Mouse (Mus musculus) fat pad, adult 2 months (tissue): Measurements from ENCODE around the gene Esrrb.

ENCODE experiments used
- DNase-seq: peaks from one replicate; pipeline ENCODE4 v3.0.0-alpha.2; 2011; ENCODE audit warnings: low read depth, low spot score; ENCODE audit errors: extremely low read depth

The Esrrb gene

DNA sequence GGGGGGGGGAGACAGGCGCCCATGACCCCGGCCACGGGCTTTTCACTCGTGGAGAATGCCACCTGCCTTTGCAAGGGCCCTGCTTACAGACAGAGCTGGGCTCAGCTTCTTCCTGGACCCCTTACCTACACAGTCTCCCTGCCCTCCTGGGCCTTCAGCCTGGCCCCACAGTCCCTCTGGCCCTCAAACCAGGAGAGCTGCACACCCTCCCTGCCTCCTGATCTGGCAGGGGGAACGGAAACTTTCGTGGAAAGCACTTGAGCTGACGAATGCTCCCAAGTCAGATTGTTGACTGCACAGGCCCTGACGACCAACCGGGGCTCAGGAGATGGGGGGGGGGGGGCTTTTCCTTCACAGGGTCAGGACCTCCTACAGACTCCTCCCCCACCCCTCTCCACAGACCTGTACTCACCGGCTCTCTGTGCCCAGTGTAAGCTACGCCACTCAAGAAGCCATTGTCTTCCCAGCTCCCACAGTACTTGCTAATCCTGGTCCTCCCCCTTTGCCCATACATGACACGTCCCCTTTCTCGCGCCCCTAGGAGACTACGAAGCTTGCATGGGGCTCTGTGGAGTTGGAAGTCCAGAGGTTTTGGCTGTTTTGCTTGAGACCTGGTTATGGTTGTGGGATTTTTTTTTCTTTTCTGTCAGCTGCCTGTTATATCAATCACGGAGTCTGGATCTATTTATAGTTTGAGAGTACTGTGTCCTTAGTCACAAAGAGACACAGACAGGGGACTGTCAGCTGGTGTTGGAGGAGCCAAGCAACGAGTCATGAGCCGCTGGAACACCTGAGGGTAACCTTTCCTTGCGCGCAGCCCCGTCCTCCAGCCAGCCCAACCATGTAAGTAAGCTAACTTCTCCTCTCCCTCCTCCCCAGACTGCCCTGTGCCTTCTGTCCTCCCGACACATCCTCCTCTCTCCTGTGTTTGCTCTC is at the start of gene Esrrb:
Gene Esrrb, plus strand, starts transcription at position 422 of the 936 bp plus-strand sequence.
- DNase-seq, result no peak

DNA sequence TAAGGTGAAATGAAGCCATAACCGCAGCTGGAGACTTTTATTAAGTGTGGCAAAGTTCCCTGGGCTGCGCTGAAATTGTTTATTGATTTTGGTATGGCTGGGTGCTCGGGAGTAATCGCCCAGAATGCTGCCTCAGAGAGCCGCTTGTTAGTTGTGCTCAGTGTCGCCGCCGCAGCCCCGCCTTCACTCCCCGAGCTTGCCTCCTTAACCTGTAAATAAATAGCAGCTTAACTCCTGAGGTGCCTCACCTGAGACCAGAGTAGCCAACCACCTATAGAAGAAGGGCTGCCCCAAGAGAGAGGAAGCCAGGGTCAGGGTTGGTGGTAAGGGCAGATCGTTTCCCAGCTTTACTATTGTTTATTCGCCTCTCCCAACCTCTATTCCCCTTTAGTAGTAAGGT is 40.3 kb upstream of the Esrrb start:
- no peak for DNase-seq

DNA sequence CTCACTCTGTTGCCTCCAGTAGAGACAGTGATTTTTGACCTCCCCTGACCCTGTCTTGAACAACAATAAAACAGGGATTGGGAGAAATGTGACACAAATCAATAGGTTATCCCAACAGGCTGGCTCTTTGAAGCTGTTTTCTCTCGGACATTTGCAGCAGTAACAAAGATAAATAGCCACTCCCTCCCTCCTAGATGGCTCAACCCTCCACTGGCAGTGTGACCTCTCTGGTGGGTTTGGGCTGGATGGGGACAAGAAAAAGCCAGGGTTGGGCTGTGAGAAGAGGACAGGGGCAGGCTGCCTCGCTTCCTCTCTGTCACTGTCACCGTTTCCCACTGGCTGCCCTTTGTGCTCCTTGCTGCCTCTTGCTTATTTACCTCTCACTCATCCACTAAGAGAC is 36.6 kb upstream of the Esrrb start:
- DNase-seq, result no peak

DNA sequence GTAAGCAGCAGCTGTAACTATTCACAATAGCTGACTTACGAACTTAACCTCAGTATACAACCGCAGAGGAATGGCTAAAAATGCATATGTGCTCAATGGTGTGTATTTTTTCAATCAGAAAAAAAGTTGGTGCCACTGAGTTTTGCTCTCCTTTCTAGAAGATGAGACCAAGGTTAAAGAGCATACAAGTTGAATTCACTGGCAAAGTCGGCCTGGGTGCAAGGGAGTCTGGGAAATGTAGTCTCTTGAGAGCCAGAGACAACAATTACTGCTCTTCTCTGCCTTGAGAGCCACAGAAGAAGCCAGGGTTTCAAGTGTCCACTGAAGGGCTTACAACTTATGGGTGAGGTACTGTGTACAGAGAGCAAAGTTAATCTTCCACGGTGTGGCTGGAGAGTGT is 31.1 kb upstream of the Esrrb start:
- no peak for DNase-seq

DNA sequence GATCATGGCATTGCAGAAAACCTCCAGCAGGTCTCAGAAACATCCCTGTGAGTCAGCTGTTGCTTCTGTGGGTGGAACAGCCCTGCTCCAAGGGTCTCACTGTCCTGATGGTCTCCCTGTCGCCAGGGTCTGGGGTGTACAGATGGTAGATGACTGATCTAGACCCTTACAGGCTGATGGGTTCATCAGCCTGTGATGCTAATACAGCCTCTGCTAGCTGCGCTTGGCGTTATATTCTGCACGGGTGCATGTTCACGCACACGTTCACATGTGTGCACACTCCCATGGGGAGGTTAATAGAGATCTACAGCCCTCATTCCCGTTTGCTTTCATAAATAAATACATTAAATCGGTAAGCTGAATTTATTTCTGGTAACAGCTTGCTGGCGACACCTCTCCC is 30.2 kb upstream of the Esrrb start:
- no peak for DNase-seq

DNA sequence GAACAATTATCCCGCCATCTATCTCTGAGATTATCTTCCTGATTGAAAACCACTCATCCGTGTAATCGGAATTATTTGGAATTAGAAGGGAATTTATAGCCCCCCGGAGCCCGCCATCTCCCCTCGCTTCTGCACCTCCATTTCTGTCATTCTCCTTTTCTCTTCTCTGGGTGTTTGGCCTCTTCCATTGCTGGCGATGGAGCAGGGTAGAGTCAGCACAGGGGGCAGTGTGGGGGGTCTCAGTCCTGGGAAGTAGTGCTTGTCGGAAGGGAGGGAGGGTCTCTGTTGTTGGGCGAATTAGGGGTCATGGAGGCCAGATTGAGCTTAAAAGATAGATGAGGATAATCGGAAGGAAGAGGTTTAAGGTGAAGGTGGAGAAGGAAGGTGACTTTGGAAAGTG is 29.7 kb upstream of the Esrrb start:
- no peak for DNase-seq

DNA sequence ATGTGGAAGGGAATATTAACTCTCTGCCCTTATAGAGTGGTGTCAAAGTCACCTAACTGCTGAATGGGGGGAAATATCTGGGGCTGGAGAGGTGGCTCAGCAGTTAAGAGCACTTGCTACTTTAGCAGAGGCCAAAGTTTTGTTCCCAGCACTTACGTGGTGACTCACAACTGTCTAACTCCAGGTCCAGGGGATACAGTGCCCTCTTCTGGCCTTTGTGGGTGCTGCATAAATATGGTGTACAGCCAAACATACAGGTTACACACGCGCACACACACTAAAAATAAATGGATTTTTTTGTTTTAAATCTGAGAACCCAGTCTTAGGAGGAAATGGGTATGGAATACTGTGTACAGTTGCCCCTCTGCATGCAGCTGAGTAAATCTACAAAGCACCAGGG is 24.7 kb upstream of the Esrrb start:
- DNase-seq, result no peak

DNA sequence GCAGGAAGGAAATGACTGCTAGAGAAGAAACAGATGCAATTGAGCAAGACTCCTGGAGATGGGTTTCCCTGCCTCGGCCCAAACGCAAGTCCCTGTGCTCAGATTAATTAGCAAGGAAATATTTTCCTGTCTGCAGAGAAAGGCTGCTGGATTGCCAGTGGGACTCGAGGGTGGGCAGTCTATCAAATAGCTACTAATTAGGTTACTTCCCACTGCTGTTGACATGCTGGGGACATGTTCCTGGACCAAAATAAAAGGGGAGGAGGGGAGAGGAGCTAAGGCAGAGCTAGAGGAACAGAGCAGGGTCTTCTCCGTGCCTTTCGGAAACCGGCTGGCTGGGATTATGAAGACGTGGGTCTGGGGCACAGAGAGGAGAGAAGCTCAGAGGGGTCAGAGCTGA is 24.0 kb upstream of the Esrrb start:
- no peak for DNase-seq

DNA sequence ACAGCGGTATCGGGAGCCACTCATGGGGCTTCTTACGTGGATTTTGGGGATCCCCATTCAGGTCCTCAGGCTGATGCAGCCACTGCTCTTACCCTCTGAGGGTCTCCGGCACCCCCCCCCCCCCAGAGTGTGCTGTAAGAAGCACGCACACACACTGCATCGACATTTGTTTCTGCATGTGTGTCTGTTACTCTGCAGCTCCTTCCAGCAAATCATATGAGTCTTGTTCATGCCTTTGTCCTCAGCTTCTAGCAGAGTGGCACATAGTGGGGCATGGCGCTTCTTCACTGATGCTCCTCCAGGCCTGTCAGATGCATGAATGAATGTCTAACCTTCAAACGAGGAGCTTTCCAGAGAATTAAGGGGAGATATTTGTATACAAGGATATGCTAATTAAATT is 11.4 kb upstream of the Esrrb start:
- no peak for DNase-seq

DNA sequence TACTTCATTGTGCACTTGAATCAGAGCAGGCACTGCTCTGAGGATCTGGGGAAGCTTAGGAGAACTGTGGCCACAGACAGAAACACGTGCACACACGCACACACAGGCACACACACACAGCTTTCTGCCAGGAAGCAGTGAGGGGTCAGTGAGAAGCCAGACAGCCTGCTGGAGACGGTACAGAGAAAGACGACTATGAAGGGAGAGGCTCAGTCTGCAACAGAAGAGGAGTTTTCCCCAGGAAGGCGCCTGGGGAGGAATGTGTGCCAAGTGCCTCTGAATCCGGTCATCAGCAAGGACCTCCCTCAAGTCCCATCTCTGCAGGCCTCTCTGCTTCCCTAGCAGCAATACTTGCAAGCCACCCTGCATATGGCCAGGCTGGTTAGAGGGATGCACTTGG is 1.5 kb upstream of the Esrrb start:
- DNase-seq, result no peak

DNA sequence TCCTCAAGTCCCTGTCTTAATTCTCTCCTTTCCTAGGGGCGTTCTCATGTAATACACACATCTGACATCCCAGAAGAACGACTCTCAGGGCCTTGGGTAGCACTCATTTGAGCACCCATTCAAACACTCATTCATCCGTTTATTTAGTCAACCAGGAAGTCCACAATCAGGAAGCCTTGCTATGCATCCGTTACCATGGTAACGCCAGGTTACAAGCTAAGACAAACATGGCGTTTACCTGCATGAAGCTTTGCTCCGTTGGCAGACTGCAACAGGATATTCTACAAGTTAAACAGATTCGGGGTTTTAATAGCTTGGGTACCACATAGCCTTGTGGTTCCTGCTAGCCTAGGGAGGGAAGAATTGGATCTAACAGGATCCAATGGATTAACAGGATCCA is 1.0 kb upstream of the Esrrb start:
- DNase-seq, result no peak

DNA sequence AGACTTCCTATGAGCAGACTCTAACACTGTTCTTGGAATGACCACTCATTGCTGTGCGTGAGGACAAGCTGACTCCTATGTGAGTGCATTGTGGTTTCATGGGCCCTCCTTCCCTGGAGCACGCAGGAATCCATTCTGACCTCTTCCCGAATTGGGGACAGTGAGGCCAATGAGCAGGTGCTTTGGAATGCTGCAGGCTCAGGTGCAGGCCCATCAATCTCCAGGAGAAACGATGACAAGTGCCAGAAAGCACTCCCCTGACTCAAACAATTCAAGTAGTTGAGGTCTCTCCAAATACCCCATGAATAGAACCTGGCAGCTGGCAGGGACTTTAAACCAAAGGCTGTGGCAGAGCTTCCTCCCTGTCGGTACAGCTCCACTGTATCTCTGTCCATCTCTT is 3.4 kb downstream of the Esrrb start:
- DNase-seq, result no peak

DNA sequence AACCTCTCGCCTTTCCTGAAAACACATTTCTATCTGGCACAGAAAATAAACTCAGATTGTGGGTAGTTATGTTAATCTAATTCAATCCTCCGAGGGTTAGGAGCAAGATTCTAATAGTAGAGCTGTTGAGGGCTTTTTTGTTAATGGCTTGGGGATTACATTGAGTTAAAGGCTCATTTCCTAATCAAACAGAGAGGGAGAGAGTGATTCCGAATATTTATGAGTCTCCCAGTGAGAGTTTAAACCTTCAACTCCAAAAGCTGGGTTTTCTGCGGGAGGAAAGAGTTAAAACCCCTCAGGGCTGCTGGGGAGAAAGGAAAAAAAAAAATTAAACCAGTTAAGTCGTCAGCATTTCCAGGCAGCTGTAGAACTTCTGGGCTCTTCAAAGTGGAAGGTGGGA is 3.8 kb downstream of the Esrrb start:
- DNase-seq, result no peak

DNA sequence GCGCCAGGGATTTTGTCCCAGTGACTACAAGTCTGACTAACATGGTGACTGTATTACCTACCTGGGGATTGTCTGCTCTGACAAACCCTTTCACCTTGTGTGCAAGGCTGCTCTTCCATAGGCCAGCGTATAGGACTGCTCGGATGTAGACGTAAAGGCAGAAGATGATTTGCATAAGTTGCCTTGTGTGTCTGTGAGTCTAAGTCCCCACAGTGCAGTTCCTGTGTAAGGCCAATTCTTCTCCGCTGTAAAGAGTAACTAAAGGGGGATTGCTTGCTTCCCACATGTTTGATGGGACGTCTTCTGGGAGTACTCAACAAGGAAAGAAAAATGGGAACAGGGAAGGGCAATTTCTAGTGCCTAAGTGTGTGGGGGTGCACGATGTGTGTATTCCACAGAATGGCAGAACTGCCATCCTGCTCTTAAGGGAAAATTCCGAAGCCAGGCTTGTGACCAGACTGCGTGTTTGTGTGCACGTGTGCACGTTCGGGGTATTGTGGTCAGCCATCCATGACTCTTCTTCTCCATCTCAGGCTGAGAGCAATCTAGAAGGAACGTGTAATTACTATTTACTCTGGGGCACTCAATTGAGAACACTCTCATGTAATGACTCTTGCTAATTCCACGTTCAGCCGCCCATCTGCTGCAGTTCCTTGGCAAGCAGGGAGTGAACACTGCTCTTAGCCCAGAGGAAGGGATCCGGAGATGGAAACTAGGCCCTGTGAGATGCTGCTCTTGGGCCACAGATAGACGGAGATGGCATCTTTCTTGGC is 9.9 kb downstream of the Esrrb start:
- no peak for DNase-seq

DNA sequence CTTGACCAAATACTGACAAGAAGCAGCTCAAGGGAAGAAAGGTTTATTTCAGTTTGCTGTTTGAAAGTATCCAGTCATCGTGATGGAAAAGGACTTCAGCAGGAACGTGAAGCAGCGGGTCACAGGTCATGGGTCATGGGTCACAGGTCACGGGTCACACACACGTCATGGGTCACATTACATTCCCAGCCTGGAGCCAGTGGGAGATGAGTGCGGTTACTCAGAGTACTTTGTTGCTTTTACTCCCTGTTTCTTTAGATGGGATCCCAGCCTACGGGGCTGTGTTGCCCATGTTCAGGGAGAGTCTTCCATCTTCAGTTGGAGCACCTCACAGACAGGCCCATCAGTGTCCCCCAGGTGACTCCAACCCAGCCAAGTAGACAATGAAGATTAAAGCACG is 13.4 kb downstream of the Esrrb start:
- DNase-seq, result no peak

DNA sequence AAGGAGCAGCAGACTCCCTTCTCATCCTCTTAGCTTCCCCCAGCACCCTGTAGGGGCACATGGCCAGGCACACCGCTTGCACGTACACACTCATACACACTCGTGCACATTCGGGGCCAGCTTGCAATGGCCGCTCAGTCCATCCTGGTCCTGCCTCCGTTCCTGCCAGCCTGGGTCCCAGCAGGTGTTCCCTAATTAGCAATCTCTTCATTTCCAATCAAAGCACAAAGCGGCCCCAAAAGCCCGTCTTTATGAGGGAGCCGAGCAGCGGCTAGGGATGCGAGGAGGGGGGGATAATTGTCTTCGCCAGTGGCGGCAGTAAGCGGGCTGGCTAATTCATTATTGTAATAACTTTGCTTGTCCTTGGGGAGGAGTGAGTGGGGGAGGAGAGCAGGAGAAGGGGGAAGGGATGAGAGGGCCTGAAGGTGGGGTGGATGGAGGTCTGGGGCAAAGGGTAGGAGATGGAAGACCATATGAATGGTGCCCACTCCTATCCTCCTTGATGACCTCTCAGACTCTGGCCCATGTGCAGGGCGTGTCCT is 18.8 kb downstream of the Esrrb start:
- no peak for DNase-seq

DNA sequence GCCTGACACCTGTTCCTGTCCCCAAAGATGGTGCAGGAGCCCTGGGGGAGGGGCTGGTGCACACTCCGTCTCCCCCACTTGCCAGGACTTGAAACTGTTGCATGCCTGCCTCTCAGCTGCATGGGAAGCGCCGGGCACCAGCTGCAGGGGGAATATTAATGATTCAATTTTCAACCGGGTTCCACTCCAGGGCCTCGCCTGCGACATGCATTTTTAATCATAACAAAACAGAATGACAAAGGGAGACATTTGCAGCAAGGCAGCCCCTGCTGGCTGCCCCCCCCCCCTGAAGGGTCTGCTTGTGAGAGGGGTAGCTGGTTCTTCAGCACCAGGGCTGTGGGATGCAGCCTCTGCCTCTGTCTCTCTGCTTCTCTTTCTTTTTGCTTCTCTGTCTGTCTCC is 22.9 kb downstream of the Esrrb start:
- DNase-seq, result no peak

DNA sequence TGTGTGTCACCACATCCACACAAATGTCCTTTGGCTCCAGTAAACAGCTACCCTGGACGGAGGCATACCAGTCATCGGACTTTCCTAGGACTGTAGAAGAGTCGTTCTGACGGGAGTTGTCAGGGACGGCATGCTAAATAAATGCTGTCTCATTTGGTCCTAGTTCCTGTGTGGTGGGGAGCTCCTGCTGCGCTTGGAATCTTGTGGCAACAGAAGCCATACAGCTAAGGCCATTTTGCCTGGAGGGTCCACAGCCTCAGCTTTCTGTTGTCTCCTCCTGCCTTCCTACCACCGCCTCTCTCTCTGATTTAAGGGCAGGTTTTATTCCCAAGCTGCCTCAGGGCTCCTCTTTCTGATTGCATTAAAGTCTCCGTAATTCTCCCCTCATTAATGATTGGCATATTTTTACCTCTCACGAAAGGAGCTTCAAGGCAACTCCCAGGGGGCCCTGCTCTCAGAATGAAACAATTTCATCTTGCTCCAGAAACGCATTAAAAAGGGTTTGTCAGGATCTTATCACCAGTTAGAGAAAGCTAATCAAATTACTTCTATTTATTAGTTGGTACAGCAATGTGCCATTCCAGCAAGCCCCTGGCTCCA is 26.9 kb downstream of the Esrrb start:
- no peak for DNase-seq

DNA sequence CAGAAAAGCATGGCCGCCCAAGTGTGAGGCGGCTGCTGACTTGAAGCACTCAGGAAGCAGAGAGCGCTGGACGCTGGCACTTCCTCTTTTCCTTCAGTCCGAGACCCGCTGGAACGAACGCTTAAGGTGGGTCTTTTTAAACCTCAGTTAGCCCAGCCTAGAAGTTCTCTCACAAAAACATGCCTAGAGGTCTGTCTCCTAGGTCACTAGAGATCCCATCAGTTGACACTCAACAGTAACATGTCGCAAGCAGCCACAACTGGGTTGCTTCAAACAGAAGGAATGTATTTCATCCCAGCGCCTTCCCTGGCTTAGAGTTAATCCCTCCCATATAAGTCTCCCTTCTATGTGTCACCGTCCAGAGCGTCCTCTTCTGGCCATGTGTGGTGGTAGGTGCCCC is 33.9 kb downstream of the Esrrb start:
- DNase-seq, result no peak

DNA sequence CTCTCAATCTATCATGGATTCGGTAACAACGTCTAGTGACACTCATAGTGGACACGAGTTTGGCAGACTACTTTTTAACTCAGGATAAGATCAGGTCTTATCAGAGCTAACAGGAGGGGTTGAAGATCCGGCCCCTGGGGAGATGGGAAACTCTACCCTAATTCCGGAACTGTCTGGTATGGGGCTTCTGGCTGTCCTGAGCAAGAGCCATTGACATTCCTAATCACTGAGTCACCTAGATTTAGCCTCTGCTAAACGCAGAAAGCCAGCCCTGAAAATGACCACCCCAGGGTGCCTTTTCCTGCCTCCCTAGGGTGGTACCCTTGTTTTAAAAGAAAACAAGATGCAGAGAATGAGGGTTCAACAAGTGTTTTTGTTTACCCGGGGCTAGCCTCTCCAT is 34.4 kb downstream of the Esrrb start:
- DNase-seq, result no peak

DNA sequence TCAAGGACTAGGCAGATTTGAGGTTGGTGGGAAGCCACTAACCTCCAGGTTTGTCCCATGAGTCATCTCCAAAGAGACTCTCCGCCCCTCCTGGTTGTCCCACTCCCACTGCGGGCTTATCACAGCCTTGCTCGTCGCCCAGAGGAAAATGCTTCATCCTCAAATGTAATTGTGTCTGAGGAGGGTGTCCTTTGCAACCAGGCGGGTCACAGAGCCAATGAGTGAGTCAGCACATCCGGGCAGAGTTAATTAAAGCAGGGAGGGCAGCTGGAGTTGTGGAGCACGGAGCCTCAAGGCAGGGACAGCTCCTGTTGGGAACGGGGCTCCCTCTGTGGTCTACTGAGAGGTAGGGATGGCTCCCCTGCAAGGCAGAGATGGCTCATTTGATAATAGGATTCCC is 37.8 kb downstream of the Esrrb start:
- DNase-seq, result no peak

DNA sequence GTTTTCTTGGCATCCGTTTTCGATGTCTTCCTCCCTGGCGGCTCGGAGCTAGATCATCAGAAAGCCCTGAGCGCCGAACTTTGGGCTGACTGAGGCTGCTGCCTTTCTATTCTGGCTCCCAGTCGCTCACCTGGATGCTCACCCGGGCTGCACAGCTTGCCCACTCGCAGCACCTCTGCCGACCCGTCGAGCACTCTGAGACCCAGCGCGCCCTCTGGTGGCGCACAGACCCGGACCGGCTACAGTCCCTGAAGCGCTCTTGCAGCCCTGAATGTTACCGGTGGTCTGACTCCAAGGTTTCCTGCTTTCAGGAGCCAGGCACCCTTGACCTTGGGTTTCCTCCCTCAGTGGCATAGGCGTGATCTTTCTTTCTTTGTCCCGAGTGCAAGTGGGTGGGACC is 41.8 kb downstream of the Esrrb start:
- no peak for DNase-seq
